Comparison of ENCODE assay signal across 8 mouse cellular contexts in genomic region chr12:4132941-4133846, GRCm38 (mm10). TPM values are rescaled to one million over a fixed set of nuclear protein-coding genes. Genes with fewer than 3 reads are reported as not detected.
DNase-seq lines count a peak whose midpoint lies in the region; ATAC-seq and TF ChIP-seq lines count a peak whose summit lies in the region.

Gene Adcy3, plus strand, starts transcription at chr12:4133103.

- H3K4me2 ChIP-seq in intestine, embryonic 14.5 days (ENCODE audit: low read length), result peak within 1 kb of the TSS; percentile 76
- H3K4me2 ChIP-seq in limb, embryonic 12.5 days, result peak within 1 kb of the TSS; percentile 90
- peak within 1 kb of the TSS; percentile 96 for H3K4me2 ChIP-seq in midbrain, embryonic 12.5 days (replicated peaks)

- TF ChIP-seq CTCF in small intestine, adult 2 months (IDR thresholded peaks at IDR 0.05; ENCODE audit: extremely low read depth, insufficient read length, insufficient replicate concordance, low read depth, low read length), result no peak

- WGBS in intestine, embryonic 14.5 days, result under 1% methylated on average over 73 of the region's 83 CpGs
- WGBS in limb, embryonic 12.5 days, result under 1% methylated on average over 71 of the region's 83 CpGs
- under 1% methylated on average over 81 of the region's 83 CpGs for WGBS in midbrain, embryonic 12.5 days
- under 1% methylated on average over 83 of the region's 83 CpGs for WGBS in small intestine, adult 2 months

- H3K27me3 ChIP-seq in intestine, embryonic 14.5 days (replicated peaks; ENCODE audit: control insufficient read depth, insufficient read depth, low read length), result no peaks in the 10 kb centered on the region
- no peaks in the 10 kb centered on the region for H3K27me3 ChIP-seq in limb, embryonic 12.5 days
- H3K27me3 ChIP-seq in midbrain, embryonic 12.5 days, result peaks cover 19% of the 10 kb centered on the region
- H3K27me3 ChIP-seq in small intestine, adult 2 months (ENCODE audit: control insufficient read depth, insufficient read depth, low read length), result no peaks in the 10 kb centered on the region; the same call in 1 of the 2 replicates

- H3K9me3 ChIP-seq in intestine, embryonic 14.5 days (ENCODE audit: control insufficient read depth, low read length), result peaks cover 6% of the 10 kb centered on the region; the same call in 1 of the 2 replicates
- H3K9me3 ChIP-seq in limb, embryonic 12.5 days, result 0 out of 2 replicates have a peak, but pooled peaks cover 7% of the 10 kb centered on the region
- peaks cover 5% of the 10 kb centered on the region; the same call in 1 of the 2 replicates for H3K9me3 ChIP-seq in midbrain, embryonic 12.5 days

- ATAC-seq in intestine, embryonic 14.5 days (replicated peaks; ENCODE audit: low FRiP score, low TSS enrichment, low read depth), result peak; percentile 82
- peak; percentile 66 for ATAC-seq in limb, embryonic 12.5 days (ENCODE audit: insufficient number of reproducible peaks, insufficient read depth, low FRiP score, low TSS enrichment, low read depth)
- peak; percentile 89 for ATAC-seq in midbrain, embryonic 12.5 days (ENCODE audit: low FRiP score, low read depth)

- H3K4me1 ChIP-seq in intestine, embryonic 14.5 days (replicated peaks; ENCODE audit: control insufficient read depth, insufficient read depth, low read length), result peaks cover 18% of the 10 kb centered on the region
- peaks cover 31% of the 10 kb centered on the region for H3K4me1 ChIP-seq in limb, embryonic 12.5 days (replicated peaks)
- 0 out of 2 replicates have a peak, but pooled peaks cover 9% of the 10 kb centered on the region for H3K4me1 ChIP-seq in midbrain, embryonic 12.5 days
- H3K4me1 ChIP-seq in small intestine, adult 2 months (ENCODE audit: control insufficient read depth, insufficient read depth, insufficient read length, low read length), result 0 out of 2 replicates have a peak, but pooled peaks cover 3% of the 10 kb centered on the region

- no peak for TF ChIP-seq POLR2A in small intestine, adult 2 months (IDR thresholded peaks at IDR 0.05; ENCODE audit: low read depth, low read length)

- H3K36me3 ChIP-seq in intestine, embryonic 14.5 days (ENCODE audit: control insufficient read depth, insufficient read depth, low read length), result 0 out of 2 replicates have a peak, but pooled peaks cover 3% of the 10 kb centered on the region
- H3K36me3 ChIP-seq in limb, embryonic 12.5 days, result peaks cover 13% of the 10 kb centered on the region; the same call in 1 of the 2 replicates
- no peaks in the 10 kb centered on the region for H3K36me3 ChIP-seq in midbrain, embryonic 12.5 days
- no peaks in the 10 kb centered on the region for H3K36me3 ChIP-seq in small intestine, adult 2 months (ENCODE audit: control insufficient read depth, insufficient read depth, low read length)

- peak; percentile 83 for DNase-seq in adrenal gland, postnatal 10 days
- peak; percentile 73 for DNase-seq in embryo, embryonic 10 days (ENCODE audit: low spot score)
- DNase-seq in gastrocnemius, postnatal 36 days, result peak; percentile 30 to 46
- peak; percentile 83 for DNase-seq in intestine, embryonic 14.5 days (ENCODE audit: low spot score)
- DNase-seq in c-Kit-positive CD71-positive TER-119-positive erythroid progenitor cells, embryonic 14.5 days (ENCODE audit: low spot score), result no peak

- peak within 1 kb of the TSS; percentile 59; the same call in 1 of the 2 replicates for H3K27ac ChIP-seq in intestine, embryonic 14.5 days (ENCODE audit: low read depth)
- peak within 1 kb of the TSS; percentile 67 for H3K27ac ChIP-seq in limb, embryonic 12.5 days
- peak within 1 kb of the TSS; percentile 61 for H3K27ac ChIP-seq in midbrain, embryonic 12.5 days (replicated peaks)
- H3K27ac ChIP-seq in small intestine, adult 2 months (ENCODE audit: insufficient read depth, low read depth, low read length), result no peak within 1 kb of the TSS

- intact Hi-C loops in gastrocnemius, postnatal 36 days (cut with DNase I), result no loop called here

- peak within 1 kb of the TSS; percentile 63 for H3K9ac ChIP-seq in intestine, embryonic 14.5 days (ENCODE audit: low read length)
- peak within 1 kb of the TSS; percentile 86 for H3K9ac ChIP-seq in limb, embryonic 12.5 days (replicated peaks)
- H3K9ac ChIP-seq in midbrain, embryonic 12.5 days (replicated peaks), result peak within 1 kb of the TSS; percentile 75

- peak within 1 kb of the TSS; percentile 60 for H3K4me3 ChIP-seq in intestine, embryonic 14.5 days (ENCODE audit: low read depth, low read length)
- peak within 1 kb of the TSS; percentile 74 for H3K4me3 ChIP-seq in limb, embryonic 12.5 days (replicated peaks)
- H3K4me3 ChIP-seq in midbrain, embryonic 12.5 days, result peak within 1 kb of the TSS; percentile 63
- H3K4me3 ChIP-seq in small intestine, adult 2 months (ENCODE audit: low read depth, low read length), result peak within 1 kb of the TSS; percentile 66

RNA-seq across cellular contexts. Expression of gene Adcy3, which starts in this region (rescaled TPM):
- total RNA-seq in adrenal gland, postnatal 10 days (2021), result 10 to 100 TPM; 28.1 to 37.2 TPM
- 1 to 10 TPM; 1.4 to 2.1 TPM for total RNA-seq in gastrocnemius, postnatal 36 days (2021)
- 7.1 and 8.5 TPM in 2 replicates for polyA plus RNA-seq in intestine, embryonic 14.5 days (2014; fragmentation: Nextera tagmentation; extraction: Ambion mirVana)
- polyA plus RNA-seq in limb, embryonic 12.5 days (2016; fragmentation: Nextera tagmentation; extraction: Ambion mirVana), result 12.9 and 14.0 TPM in 2 replicates
- polyA plus RNA-seq in midbrain, embryonic 12.5 days (2016; fragmentation: Nextera tagmentation; extraction: Ambion mirVana), result 6.8 and 7.2 TPM in 2 replicates
- 2.0 and 2.4 TPM in 2 replicates for polyA plus RNA-seq in small intestine, adult 2 months (2012; rRNA removed)

Comparison
In these comparisons a context has a peak if more than half of its experiments do, and no peak if none do; other contexts are left out.
1. RNA of gene Adcy3 (total RNA-seq): 28.1 to 37.2 TPM in adrenal gland, postnatal 10 days; 1.4 to 2.1 TPM in gastrocnemius, postnatal 36 days; every median in the first group is over 4 times any median in the second.
2. Peak in every context shown above with its lines, with median percentiles within 50 percentile points of each other: ATAC-seq, H3K4me2 ChIP-seq, H3K4me3 ChIP-seq and H3K9ac ChIP-seq.